In genomic region chr11:70368626-70369025, GRCm38 (mm10) we compare ENCODE assay signal across 20 mouse cellular contexts. TPM values are rescaled to one million over a fixed set of nuclear protein-coding genes. Genes with fewer than 3 reads are reported as not detected.
"Had no signal": no experiment of that assay in that cellular context is flagged by ENCODE, and none has a peak within 500 bp of the region (broad histone marks: within the 10 kb centered on the region; RNA-seq: fewer than 3 reads in every experiment).

No protein-coding gene starts in this region.

RNA-seq across cellular contexts. Expression of gene Alox15, which starts 16.8 kb away (rescaled TPM):
- polyA plus RNA-seq: heart, embryonic 14.5 days; hindbrain, embryonic 11.5 days; hindbrain, embryonic 12.5 days; hindbrain, embryonic 15.5 days; hindbrain, embryonic 16.5 days; hindbrain, postnatal 0 days had no signal

RNA-seq across cellular contexts. Expression of gene Alox12e, which starts 46.2 kb away (rescaled TPM):
- polyA plus RNA-seq: heart, embryonic 10.5 days; heart, embryonic 11.5 days; heart, embryonic 12.5 days; heart, embryonic 13.5 days; heart, embryonic 14.5 days; heart, postnatal 0 days; hindbrain, embryonic 10.5 days; hindbrain, embryonic 11.5 days; hindbrain, embryonic 12.5 days; hindbrain, embryonic 13.5 days; hindbrain, embryonic 14.5 days; hindbrain, embryonic 15.5 days; inflammation-experienced regulatory T-cells, adult 6 months; intestine, embryonic 15.5 days; intestine, embryonic 16.5 days; intestine, postnatal 0 days; kidney, embryonic 14.5 days; kidney, embryonic 15.5 days had no signal
